Mouse (Mus musculus) liver, embryonic 14.5 days (tissue): ENCODE data around the gene Kank1. TPM values are rescaled to one million over a fixed set of nuclear protein-coding genes. Genes with fewer than 3 reads are reported as not detected.
"Not testable (repeated sequence)": the region's sequence is repeated elsewhere in the genome, so short reads cannot be mapped to it uniquely, and the experiment has no call there.

ENCODE experiments used
- ATAC-seq: fragments of 200-750 bp; cut with Nextera tagmentation; 2 replicates; pipeline ENCODE4 v1.8.0; 2017; ENCODE audit warnings: moderate number of reproducible peaks, mild to moderate bottlenecking, moderate library complexity; ENCODE audit not compliant: insufficient read depth
- DNase-seq, 3 experiments: peaks; one replicate each; pipeline ENCODE4 v3.0.0-alpha.2; 2012 to 2013; ENCODE audit warnings: low read depth in 3 of 3, low spot score in 3 of 3
- H3K27ac ChIP-seq: fragments of 300-500 bp; sonication (generic); 2 replicates; pipeline ENCODE4 v1.5.1; 2014; ENCODE audit warnings: moderate library complexity, mild to moderate bottlenecking, control low read depth, inconsistent platforms
- H3K27me3 ChIP-seq: fragments of 300-500 bp; sonication (generic); 2 replicates; pipeline ENCODE4 v1.6.1; 2014; ENCODE audit warnings: mild to moderate bottlenecking, low read length, moderate library complexity; ENCODE audit not compliant: control insufficient read depth, insufficient read depth
- H3K36me3 ChIP-seq: fragments of 300-500 bp; sonication (generic); replicated peaks from 2 replicates; pipeline ENCODE4 v1.6.1; 2014; ENCODE audit warnings: low read depth; ENCODE audit not compliant: control insufficient read depth, insufficient read depth
- H3K4me1 ChIP-seq, 2 experiments: fragments of 200-500 bp in 1 of 2; fragments of 300-500 bp in 1 of 2; sonication (generic) in 1 of 2; replicated peaks; 2 replicates each; pipeline ENCODE4 v1.6.1; 2012 to 2014; ENCODE audit warnings: antibody characterized with exemption in 1 of 2, inconsistent platforms in 1 of 2, low read length in 1 of 2; ENCODE audit not compliant: control insufficient read depth in 2 of 2, insufficient read depth in 2 of 2
- H3K4me2 ChIP-seq: fragments of 300-500 bp; sonication (generic); 2 replicates; pipeline ENCODE4 v1.6.1; 2014; ENCODE audit warnings: low read depth, mild to moderate bottlenecking, control low read depth, moderate library complexity
- H3K4me3 ChIP-seq, 2 experiments: fragments of 200-500 bp in 1 of 2; fragments of 300-500 bp in 1 of 2; sonication (generic) in 1 of 2; 2 replicates each; pipeline ENCODE4 v1.5.1; 2012 to 2014; ENCODE audit warnings: low read depth in 2 of 2, low read length in 2 of 2, mild to moderate bottlenecking in 2 of 2, control low read depth in 1 of 2, inconsistent platforms in 1 of 2, moderate library complexity in 1 of 2; ENCODE audit not compliant: insufficient read depth in 1 of 2
- H3K9ac ChIP-seq: fragments of 300-500 bp; sonication (generic); replicated peaks from 2 replicates; pipeline ENCODE4 v1.6.1; 2014; ENCODE audit warnings: mild to moderate bottlenecking, control low read depth, moderate library complexity
- H3K9me3 ChIP-seq: fragments of 300-500 bp; sonication (generic); 2 replicates; pipeline ENCODE4 v1.6.1; 2016; ENCODE audit warnings: low read length, mixed read lengths; ENCODE audit not compliant: control insufficient read depth
- CTCF ChIP-seq: IDR thresholded peaks from 2 replicates; pipeline ENCODE4 v1.5.1; 2016; ENCODE audit warnings: antibody characterized with exemption, low read depth, control low read depth
- EP300 ChIP-seq: IDR thresholded peaks from 2 replicates; pipeline ENCODE4 v1.6.1; 2016; ENCODE audit warnings: antibody characterized with exemption, low read depth
- WGBS: fragments of 180-500 bp; shearing (Covaris S2); extraction: QIAGEN DNeasy Blood & Tissue Kit; methylation state at CpG from one replicate; pipeline ENCODE4 v1.1.7; 2014; ENCODE audit not compliant: insufficient replicate concordance; 5-methylcytosine and 5-hydroxymethylcytosine counted together
- polyA plus RNA-seq, 2 experiments: library from polyadenylated mRNA; depleted of rRNA in 1 of 2; stranded (reverse) in 1 of 2; unstranded in 1 of 2; fragments of >200 nt; fragmentation: Nextera tagmentation in 1 of 2; extraction: Ambion mirVana in 1 of 2; gene quantifications; 2 replicates each; pipeline versions ENCODE4 v1.2.1 to v1.2.3; 2012 to 2014

Kank1 gene
- polyA plus RNA-seq, 2 experiments, result 3.2 to 3.5 TPM

DNA sequence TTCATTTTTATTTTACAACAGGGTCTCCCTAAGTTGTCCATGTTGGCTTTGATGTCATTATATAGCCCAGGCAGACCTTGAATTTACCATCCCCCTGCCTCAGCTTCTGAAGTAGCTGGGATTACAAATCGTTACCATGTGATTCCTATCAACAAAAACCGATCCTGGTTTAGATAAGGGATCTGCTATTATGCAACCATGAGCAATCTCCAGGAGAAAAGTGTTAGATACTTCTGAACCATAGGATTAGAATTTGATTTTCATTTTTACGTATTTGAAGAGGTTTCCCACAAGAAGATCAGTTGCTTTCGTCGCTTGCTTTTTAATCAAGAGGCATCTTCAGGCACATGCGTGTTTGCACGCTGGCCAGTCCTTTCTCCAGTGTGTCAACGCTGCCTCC lies 224.0 kb downstream of the Kank1 start:
- Histone ChIP-seq H3K27ac (no peak overlapping the region), H3K4me3 (no peak overlapping the region), H3K27me3 (no peaks in the 10 kb centered on the region), H3K36me3 (no peaks in the 10 kb centered on the region), H3K4me1 (no peaks in the 10 kb centered on the region), H3K9ac (no peak overlapping the region), H3K9me3 (no peaks in the 10 kb centered on the region), H3K4me2 (no peak overlapping the region)
- DNase-seq (no peak), ATAC-seq (no peak)
- no peak for TF ChIP-seq EP300
- no peak for TF ChIP-seq CTCF
- WGBS, result 70% methylated on average over 8 of the region's 8 CpGs

DNA sequence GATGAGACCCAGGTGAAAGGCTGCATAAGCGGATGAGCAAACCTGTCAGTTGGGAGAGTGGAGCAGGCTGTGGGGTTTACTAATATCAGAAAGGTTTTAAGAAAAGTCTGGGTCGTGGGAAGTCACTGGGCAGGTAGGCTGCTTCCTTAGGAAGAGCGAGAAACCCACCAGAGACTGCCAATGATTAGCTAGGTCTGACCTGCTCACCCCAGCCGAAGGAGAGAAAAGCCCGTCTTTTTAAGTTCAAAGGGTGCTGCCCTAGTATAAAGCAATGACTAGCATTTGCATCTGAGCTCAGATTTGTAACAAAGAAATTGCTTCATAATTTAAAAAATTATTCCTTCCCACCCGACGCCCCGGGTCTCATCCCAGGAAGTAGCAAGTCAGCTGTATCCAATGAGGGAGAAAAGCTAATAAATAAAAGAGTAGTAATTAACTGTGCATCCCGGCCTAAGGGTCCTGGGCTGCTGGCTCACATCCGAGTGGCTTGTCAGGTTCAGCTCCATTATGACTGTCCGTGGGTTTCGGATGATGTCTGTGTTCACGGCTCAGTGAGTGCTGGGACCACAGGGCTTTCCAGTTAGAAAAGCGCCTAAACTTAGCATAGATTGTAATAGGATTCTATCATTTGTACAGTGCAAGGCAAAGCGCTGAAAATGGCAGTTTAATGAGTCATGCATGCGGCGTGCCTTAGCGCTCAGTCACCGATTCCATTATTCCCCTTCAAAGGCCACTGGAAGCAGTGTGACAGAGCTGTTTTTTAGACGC lies 225.0 kb downstream of the Kank1 start:
- no peaks in the 10 kb centered on the region for H3K36me3 ChIP-seq
- DNase-seq (no peak), ATAC-seq (no peak)
- H3K27ac ChIP-seq, result no peak overlapping the region
- no peaks in the 10 kb centered on the region for H3K27me3 ChIP-seq
- H3K9ac ChIP-seq, result no peak overlapping the region
- TF ChIP-seq EP300, result no peak
- no peak for TF ChIP-seq CTCF
- H3K4me2 ChIP-seq, result no peak overlapping the region
- H3K4me1 ChIP-seq, result no peaks in the 10 kb centered on the region
- no peak overlapping the region for H3K4me3 ChIP-seq
- 73% methylated on average over 20 of the region's 20 CpGs for WGBS
- H3K9me3 ChIP-seq, result no peaks in the 10 kb centered on the region

DNA sequence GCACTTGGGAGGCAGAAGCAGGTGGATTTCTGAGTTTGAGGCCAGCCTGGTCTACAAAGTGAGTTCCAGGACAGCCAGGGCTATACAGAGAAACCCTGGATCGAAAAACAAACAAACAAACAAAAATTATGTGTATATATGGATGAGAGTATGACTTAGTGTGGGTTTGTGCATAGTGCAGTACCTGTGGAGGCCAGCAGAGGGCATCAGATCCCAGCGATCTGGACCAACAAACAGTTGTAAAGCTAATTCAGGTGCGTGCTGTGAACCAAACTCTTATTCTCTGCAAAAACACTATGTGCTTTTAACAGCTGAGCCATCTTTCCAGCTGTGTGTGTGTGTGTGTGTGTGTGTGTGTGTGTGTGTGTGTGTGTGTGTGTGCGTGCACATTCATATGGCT lies 239.0 kb downstream of the Kank1 start:
- H3K4me3 ChIP-seq, H3K27me3 ChIP-seq, H3K4me2 ChIP-seq, H3K4me1 ChIP-seq, H3K9ac ChIP-seq, H3K9me3 ChIP-seq, ATAC-seq, H3K27ac ChIP-seq, H3K36me3 ChIP-seq, DNase-seq: not testable (repeated sequence)
- peak; percentile 77 for TF ChIP-seq CTCF
- WGBS, result 52% methylated on average over 4 of the region's 4 CpGs

DNA sequence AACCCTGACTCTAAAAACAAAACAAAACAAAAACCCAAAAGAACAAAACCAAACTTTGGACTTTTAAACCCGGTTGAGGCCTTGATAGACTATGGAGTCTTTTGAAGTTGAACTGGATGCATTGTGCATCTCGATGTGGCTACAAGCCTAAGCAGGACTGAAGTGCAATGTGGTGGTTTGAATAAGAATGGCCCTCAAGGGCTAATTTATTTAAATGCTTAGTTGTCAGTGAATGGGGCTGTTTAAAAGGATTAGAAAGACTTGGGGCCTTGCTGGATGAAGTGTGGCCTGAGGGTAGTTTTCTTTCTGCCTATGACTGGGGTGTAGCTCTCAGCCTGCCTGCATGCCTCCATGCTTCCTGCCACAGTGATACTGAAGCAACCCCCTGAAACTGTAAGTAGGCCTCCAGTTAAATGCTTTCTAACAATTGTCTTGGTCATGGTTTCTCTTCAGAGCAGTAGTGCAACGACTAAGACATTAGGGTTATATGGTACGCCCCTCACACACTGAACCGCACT lies 242.4 kb downstream of the Kank1 start:
- Histone ChIP-seq H3K9me3 (no peaks in the 10 kb centered on the region), H3K36me3 (no peaks in the 10 kb centered on the region), H3K4me2 (no peak overlapping the region), H3K4me3 (no peak overlapping the region), H3K9ac (no peak overlapping the region), H3K27me3 (no peaks in the 10 kb centered on the region), H3K27ac (no peak overlapping the region), H3K4me1 (no peaks in the 10 kb centered on the region)
- no peak for ATAC-seq
- DNase-seq, result no peak
- WGBS, result 64% methylated on average over 5 of the region's 5 CpGs
- no peak for TF ChIP-seq EP300
- TF ChIP-seq CTCF, result no peak

DNA sequence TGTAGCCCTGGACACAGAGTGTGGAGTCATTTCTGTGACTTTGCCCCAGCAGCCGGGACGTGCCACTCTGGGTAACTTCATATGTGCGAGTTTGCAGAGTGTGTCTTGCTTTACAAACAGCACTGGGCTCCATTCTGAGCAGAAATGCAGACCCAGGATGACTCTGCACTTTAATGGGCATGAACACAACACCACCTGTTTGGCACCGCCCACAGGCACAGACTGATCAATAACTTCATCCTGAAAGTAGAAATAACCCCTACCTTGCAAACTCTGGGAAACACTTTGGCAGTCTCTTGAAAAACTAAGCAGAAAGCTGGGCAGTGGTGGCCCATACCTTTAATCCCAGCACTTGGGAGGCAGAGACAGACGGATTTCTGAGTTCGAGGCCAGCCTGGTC lies 244.0 kb downstream of the Kank1 start:
- 65% methylated on average over 6 of the region's 6 CpGs for WGBS
- no peak overlapping the region for H3K4me3 ChIP-seq

More for the DNA sequence above, 244.0 kb downstream of the Kank1 start:
- no peak for DNase-seq
- Histone ChIP-seq H3K4me1 (no peaks in the 10 kb centered on the region), H3K9me3 (no peaks in the 10 kb centered on the region), H3K4me2 (no peak overlapping the region), H3K9ac (no peak overlapping the region), H3K27ac (no peak overlapping the region), H3K36me3 (no peaks in the 10 kb centered on the region), H3K27me3 (no peaks in the 10 kb centered on the region)
- TF ChIP-seq EP300 (no peak), CTCF (no peak)
- no peak for ATAC-seq

Other genes with a start within 250 kb of the Kank1 start
- 2.8 and 3.4 TPM in 2 replicates for gene Dock8, start 237.4 kb upstream of the Kank1 start, polyA plus RNA-seq (2012; rRNA removed)
- gene Dock8, start 237.4 kb upstream of the Kank1 start, polyA plus RNA-seq (2014; fragmentation: Nextera tagmentation; extraction: Ambion mirVana), result 5.9 TPM in 2 replicates